Mouse (Mus musculus): ENCODE results near the gene 1110002E22Rik.
A peak's percentile ranks its signal among the peaks of the same experiment; 100 is the strongest.

The 1110002E22Rik gene

DNA sequence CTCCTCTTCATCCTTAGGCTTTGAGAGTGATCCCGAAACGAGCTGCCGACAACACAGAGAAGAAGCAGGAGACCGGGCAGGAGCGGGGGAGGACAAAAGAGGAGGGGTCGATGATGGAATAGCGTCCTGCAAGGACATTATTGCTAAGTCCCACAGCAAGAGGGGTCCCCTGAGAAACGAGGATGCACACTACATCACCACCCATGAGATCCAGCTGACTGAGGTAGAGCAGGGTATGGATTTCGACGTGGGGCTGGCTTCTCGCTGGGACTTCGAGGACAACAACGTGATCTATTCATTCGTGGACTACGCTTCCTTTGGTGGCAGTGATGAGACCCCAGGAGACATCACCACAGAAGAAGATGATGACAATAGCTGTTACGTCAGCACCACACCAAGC, 1.1 kb downstream of the 1110002E22Rik start:
- DNase-seq: no peak

DNA sequence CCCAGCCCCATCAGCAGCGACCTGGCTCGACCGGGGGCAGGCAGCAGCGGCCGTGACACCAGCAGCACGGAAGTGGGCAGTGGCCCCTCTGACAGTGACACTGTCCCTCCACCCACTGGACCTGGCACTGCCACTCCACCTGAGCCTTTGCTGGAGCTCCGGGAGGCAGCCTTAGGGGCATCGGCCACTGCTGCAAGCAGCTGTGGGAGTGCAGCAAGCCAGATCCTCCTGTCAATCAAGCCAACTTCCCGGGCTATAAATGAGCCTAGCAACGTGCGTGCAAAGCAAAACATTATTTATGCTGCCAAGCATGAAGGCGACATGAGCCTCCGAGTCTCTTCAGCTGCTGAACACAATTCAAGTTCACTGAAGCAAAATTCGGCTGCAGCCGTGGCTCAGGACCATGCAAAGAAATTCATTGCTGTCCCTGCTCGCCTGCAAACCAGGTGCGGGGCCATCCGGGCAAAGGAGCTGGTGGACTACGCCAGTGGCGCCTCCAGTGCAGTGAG, 1.6 kb downstream of the 1110002E22Rik start:
- no peak for DNase-seq

DNA sequence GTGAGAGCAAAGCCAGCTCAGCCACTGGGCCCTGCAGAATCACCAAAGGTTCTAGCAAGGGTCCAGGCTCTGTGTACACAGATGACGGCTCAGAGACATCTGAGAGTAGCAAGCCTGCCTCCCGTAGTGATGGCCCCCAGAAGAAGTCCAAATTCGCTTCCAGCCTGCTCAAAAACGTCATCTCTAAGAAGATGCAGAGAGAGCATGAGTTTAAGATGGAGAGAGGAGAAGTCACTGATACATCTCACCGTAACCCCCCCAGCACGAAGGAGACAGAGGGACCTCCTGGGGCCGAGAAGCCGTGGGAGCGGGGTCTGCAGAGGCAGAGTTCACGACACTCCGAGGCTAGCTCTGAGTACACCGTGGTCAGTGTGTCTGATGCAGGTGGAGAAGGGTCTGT, 2.4 kb downstream of the 1110002E22Rik start, which contains the start of gene Gm5105:
Gm5105 (minus strand) TSS at position 101 of the 400 bp plus-strand sequence.
- DNase-seq: no peak

DNA sequence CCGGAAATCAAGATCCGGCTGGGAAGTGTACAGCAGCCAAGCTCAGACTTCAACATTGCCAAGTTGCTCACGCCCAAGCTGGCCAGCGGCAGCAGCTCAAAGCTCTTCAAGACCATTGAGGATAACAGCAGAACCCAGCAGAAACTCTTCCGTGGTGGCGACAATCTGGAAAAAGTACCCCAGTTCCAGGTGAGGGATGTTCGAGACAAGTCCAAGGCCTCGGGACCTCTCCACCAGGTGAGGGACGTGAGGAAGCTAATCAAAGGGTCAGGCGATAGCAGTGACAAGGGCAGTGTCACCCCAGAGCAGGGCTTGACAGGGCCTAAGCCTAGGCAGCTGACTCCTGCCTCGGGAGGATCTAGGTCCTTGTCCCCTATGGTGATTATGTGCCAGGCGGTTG, 3.3 kb downstream of the 1110002E22Rik start:
- DNase-seq: no peak

DNA sequence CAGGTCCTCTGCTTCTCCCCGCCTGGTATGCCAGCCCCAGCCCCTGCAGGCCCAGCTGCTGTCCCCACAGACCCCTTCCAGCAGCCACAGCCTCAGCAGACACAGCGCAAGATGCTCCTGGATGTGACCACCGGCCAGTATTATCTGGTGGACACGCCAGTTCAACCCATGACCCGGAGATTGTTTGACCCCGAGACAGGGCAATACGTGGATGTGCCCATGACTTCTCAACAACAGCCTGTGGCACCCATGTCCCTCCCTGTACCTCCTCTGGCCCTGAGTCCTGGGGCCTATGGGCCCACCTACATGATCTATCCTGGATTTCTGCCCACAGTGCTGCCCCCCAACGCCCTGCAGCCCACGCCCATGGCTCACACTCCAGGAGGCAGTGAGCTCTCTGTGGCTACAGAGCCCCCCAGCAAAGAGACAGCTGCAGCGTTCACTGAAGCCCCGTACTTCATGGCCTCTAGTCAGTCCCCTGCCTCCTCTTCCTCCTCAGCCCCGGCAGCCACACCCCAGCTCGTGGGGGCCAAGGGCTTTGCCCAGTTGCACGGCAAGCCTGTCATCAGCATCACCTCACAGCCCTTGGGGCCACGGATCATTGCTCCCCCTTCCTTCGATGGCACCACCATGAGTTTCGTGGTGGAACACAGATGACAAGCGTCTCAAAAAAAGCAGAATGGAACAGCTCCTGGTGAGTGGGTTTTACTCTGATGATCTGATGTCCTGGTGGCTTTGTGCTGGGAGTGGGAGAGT, 5.1 kb downstream of the 1110002E22Rik start:
- no peak for DNase-seq

DNA sequence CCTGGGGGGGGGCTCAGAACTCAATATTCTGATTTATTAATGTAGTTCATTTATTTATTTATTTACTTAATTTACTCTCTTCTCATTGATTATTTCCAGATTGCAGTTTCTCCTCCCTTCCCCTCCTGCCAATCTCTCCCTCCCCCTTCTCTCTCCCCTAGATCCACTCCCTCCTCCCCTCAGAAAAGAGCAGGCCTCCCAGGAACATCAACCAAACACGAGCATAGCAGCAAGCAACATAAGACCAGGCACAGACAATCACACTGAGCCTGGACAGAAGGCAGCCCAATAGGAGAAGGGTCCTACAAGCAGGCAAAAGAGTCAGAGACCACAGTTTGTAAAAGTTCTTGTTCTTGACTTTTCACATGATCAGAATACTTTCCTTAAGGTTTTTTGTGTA, 6.2 kb downstream of the 1110002E22Rik start:
- no peak for DNase-seq

DNA sequence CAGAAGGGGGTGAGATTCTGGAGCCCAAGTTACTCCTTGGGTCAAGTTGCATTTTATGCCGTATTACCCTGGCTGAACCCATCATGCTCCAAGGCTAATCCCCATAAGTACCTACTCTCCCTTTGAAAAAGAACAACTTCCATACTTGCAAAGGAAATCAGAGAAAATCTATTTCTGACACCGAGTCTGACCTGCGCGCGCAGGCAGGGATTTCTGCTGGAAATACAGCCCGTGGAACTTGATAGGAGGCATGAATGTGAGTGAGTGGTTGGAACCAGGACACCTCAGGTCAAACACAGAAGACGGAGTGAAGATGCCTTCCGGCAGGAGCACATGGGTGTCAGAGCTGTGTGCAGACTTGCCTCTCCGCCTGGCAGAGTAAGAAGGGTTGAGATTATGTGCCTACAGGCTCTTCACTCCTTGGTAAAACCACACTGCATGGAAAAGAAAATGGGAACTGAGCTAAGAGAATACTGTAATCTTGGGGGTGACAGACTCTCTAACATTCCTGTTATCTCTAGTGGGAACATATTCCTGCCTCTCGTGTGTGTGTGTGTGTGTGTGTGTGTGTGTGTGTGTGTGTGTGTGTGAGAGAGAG, 6.7 kb downstream of the 1110002E22Rik start:
- no peak for DNase-seq

DNA sequence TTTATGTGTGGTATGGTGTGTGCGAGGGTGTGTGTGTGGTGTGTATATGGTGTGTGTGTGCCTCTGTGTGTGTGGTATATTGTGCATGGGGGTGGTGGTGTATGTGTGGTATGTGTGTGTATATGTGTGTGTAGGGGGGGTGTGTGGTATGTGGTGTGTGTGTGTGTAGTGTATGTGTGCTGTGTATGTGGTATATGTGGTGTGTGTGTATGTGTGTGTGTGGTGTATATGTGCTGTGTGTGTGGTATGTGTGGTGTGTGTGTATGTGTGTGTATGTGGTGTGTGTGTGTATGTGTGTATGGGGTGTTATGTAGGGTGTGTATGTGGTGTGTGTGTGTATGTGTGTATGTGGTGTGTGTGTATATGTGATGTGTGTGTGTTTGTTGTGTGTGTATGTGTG, 9.4 kb downstream of the 1110002E22Rik start:
- DNase-seq: no peak

DNA sequence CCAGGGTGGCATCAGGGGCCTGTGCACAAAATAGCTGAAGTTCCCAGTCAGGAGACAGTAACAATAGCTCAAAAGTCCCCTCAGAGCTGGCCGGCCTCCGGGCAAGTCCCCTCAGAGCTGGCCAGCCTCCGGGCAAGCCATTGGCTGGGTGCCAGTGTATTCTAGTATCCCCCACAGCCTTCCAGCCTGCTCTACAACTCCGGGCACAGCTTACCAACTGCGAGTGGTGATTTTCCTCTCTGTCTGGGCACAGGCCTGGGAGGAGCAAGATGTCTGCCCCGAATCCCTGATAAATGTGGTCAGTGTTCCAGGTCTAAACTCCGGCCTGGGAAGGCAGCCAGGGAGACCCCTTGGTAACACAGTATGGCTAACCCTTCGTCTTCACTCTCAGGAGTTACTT, 10.4 kb downstream of the 1110002E22Rik start:
- DNase-seq: peak; percentile 76 to 78

DNA sequence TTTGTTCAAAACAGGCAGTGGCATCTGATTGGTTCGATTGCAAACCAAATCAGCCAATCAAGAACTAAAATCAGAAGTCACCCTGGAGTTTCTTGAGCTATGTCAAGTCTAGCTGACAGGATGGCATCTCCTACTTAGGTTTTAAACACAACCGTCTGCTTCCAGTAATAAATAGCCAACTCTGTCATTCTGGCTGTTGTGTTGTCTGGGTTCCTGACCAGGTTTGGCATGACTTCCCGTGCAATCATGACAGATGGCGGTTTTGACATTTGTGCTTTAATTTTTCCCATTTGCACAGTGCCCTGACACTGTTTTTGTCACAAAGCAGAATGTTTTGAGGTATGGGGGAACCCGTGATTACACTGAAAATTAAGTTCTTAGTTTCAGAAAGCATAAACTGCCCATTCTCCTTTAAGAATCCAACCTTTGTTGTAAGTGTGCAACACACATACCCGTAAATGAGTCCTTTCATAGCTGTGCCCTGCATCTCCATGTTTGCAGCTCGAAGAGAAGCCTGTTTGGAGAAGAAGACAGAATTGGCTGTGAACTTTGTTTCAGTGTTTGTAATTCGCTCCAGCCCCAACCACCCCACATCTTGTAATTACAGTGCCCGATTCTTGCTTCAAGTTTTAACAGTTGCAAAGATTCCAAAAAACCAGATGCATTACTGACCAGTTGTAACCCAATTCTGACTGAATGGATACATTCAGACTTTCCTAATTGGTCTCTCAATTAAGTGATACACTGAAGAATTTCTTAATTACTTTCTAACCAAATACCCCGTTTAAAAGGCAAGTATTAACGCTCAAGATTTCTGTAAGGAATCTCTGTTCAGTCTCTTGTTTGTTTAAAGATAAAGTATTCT, 12.9 kb downstream of the 1110002E22Rik start:
- peak; percentile 64 to 80 for DNase-seq

DNA sequence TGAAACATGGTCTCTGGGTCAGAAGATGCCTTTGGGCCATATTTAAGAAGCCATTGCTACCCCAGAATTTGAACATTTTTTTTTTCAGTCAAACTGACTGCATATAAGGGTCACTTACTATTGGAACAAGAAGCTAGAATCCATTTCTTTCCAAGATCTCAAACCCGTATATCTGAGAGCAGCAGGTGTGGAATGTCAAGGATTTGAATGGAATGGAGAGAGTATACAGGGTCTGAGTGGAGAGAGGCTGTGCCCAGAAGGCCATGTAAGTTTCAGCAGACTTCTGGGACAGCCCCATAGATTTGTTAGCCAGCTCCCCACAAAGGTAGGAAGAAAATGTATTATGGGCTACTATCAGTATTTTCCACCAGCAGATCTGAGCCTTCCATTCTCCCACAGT, 13.8 kb downstream of the 1110002E22Rik start:
- DNase-seq: no peak

DNA sequence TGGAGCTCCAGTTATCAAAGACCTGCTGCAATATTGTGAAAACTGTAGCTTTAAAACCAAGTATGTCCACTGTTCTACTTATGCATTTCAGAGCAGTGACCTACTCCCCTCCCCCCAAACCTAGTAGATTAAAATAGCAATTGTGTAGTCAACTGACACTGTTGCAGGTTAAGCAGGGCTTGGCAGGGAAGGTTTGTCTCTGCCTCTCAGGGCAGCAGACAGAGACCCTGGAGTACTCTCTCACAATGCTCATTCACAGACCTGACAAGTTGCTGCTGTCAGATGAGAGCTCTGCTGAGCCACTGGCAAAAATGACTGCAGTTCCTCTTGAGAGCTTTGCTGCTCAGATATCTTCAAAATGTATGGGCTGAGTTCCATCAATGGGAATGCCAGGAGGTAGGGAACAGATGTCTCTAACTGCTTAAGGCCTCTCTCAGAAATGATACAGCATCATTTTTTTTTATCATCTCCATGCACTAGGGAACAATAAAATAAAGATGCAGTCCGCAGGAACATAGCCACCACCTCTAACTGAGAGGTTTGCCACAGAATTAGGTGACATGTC, 18.3 kb downstream of the 1110002E22Rik start:
- peak; percentile 32 to 53 for DNase-seq

DNA sequence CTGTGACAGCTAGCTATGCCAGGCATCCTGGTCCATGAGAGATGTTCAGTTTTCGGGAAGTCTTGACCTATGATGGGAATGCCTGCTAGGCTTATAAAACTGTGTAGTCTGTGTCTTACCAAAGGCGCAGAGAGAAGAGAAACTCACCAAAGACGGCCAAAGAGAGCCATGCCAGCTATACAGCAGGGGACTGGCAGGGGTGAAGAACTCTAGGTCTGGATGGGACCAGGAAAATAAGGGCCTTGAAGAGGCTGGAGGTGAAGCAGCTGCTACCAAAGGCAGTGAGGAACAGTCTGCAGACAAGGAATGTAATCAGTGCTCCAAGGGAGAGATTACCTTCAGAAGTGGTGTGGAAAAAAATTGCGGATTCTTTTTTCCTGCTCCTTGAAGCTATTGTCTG, 19.0 kb downstream of the 1110002E22Rik start:
- peak in 1 of 2 experiments; percentile 45 for DNase-seq

DNA sequence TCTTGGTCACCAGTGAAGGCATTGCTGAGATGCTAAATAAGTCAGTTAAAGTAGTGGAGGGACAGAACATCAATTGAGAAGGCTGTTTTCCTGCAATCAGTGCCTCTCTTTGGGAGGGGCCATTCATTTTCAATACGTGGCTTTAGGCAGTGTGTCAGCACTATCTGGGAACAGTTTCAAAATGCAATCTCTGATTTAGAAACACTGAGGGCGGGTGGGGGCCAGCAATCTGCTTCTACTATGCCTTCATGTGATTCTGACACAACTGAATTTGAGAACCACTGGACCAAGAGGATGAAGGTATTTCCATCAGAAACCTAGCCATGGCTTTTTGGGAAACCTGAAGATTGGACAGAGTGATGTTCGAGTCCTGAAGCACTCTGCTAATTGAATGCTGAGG, 30.4 kb downstream of the 1110002E22Rik start:
- peak in 1 of 2 experiments; percentile 22 for DNase-seq

DNA sequence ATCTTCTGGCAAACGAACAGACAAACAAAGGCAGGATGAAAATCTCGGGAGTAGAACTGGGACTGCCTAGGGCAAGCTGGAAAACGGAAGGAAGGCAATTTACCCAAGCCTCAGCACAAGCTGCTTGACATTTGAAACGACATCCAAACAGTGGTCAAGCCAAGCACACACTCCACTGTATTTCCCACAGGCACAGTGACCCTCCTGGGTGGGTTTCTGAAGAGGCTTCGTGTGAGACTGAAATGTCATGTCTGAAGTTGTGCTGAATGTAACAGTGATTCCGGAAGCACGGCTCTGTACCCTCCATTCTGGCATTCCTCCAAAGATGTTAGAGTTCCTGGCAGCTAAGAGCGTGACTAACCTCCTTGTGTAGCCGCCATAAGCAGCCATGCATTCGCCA, 30.9 kb downstream of the 1110002E22Rik start:
- peak; percentile 47 to 48 for DNase-seq

DNA sequence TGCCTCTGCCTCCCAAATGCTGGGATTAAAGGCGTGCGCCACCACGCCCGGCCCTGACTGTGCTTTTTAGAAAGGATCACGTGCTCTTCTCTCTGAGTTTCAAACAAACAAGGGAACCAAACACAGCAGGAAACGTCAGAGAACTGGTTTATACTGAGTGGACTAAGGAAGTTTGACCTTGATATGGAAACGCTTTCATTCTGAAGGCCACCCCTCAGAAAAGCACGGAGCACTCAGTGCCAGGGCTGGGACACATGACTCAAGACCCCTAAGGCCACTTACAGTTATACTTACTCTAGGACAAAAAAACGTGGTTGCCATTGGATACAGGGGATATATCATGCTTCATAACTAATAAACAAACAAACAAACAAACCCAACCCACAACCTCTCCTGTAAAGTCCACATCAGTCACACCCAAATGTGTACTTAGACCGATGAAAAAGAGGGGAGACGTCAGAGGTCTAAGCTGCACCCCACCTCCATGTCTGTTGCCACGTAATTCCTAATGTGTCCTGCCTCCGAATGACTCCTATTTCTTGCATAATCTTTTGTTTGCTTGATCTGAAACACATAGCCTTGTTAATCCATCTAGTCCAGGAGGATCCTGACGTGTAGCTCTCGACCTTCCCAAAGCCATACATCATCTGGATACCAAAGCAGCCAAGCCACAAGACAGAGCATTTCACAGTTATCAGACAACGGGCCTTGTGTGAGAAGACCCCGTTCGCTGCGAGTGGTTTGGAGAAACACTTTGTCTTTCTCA, 31.6 kb downstream of the 1110002E22Rik start:
- no peak for DNase-seq

DNA sequence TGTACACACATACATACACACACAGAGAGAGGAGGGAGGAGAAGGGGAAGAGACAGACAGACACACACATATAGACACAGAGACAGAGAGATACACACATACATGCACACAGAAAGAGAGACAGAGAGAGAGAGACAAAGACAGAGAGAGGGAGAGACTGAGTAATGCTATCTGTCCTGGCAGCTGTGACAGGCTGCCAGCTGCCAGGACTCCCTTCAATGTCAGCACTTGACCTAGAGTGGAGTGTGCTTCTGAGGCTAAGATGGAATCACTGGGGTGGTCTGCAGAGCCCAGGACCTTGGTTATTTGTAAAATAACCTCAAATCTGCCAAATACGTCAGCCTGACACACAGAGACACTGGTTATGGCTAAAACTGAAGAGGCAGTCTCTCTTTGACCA, 32.9 kb downstream of the 1110002E22Rik start:
- DNase-seq: no peak

DNA sequence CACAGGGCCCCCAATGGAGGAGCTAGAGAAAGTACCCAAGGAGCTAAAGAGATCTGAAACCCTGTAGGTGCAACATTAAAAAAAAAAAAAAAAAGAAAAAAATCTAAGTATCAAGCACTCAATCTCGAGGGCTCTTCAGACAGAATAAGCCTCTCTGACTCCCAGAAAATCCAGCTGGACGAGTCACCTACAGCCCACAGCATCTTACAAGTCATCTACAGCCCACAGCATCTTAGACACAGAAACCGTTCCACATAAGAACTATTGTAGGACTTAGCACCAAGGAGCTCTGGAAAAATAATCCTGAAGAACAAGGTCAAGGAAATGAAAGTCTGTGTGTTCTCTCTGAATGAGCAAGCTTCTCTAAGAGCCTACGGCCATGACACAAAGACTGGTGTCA, 37.1 kb downstream of the 1110002E22Rik start:
- DNase-seq: no peak

DNA sequence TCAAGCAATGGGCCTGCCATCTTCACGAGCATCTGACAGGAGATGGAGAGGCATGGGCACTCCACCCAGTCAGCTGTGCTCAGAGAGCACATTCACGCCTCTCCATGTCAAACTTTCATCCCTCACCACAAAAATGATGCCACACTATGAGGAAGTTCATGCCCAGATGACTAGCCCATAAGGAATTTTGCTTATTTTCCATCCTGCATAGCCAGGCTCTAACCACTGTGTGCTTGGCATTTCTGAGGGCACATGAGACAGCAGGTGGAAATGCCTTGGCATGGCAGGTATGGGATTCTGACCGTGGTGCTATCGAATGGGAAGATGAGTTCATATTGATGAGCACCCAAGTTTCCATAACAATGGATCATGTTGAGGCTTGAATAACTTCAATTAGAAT, 38.8 kb downstream of the 1110002E22Rik start:
- no peak for DNase-seq

DNA sequence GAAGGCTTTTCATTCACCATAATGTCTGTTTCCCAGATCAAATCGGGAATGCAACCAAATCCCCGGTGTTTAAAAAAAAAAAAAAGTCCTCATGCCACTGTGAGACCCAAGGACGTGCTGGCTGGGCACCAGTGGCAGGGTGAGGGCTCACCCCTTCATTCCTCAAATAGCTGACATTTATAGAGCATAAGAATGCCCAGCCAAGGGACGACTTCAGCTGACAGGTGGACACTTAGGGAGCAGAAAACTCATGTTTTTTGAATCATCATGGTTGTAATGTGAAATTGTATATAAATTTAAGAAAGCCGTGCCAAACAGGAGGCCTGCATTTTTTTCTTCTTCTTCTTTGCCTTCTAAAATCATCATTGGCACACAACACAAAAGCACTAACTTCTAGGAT, 40.2 kb downstream of the 1110002E22Rik start:
- DNase-seq: no peak

DNA sequence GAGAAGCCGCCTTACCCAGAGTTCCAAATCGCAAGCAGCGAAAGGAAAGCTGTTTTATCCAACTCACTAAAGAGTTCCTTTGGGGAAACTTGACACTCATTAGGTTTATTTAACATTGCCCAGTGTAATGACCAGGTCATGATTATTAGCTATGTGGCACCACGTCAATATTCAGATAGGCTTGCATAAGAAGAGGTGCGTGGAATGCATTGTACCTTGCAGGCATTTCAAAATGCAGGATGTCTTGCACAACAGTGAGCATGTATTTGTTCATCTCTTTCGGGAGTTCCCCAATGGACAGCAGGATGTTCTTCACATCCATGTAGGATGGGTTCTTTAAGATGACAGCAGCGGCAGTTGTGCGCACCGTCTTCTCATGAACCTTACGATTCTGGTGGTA, 42.0 kb downstream of the 1110002E22Rik start:
- DNase-seq: no peak

All from cerebellum, postnatal 14 days (tissue).